Mouse (Mus musculus) lung, embryonic 16.5 days (tissue): ENCODE results near the gene Filip1. TPM values are rescaled to one million over a fixed set of nuclear protein-coding genes. Genes with fewer than 3 reads are reported as not detected.
A peak's percentile ranks its signal among the peaks of the same experiment; 100 is the strongest.

Experiments used
- ATAC-seq: fragments of 200-750 bp; cut with Nextera tagmentation; 2 replicates; pipeline ENCODE4 v1.8.0; 2017; ENCODE audit warnings: low read depth, mild to moderate bottlenecking, moderate library complexity
- H3K27ac ChIP-seq: fragments of 300-500 bp; sonication (generic); 2 replicates; pipeline ENCODE4 v1.5.1; 2014; ENCODE audit warnings: mild to moderate bottlenecking, control low read depth, low read length
- H3K27me3 ChIP-seq: fragments of 300-500 bp; sonication (generic); 2 replicates; pipeline ENCODE4 v1.6.1; 2014; ENCODE audit warnings: low read depth, low read length, mixed read lengths; ENCODE audit not compliant: control insufficient read depth, insufficient read depth
- H3K36me3 ChIP-seq: fragments of 300-500 bp; sonication (generic); 2 replicates; pipeline ENCODE4 v1.6.1; 2014; ENCODE audit warnings: low read length; ENCODE audit not compliant: control insufficient read depth, insufficient read depth
- H3K4me1 ChIP-seq: fragments of 300-500 bp; sonication (generic); replicated peaks from 2 replicates; pipeline ENCODE4 v1.6.1; 2014; ENCODE audit warnings: low read length, mixed read lengths; ENCODE audit not compliant: control insufficient read depth, insufficient read depth
- H3K4me2 ChIP-seq: fragments of 300-500 bp; sonication (generic); 2 replicates; pipeline ENCODE4 v1.6.1; 2014; ENCODE audit warnings: low read depth, low read length, control low read depth
- H3K4me3 ChIP-seq: fragments of 300-500 bp; sonication (generic); 2 replicates; pipeline ENCODE4 v1.5.1; 2014; ENCODE audit warnings: mild to moderate bottlenecking, low read length, control low read depth
- H3K9ac ChIP-seq: fragments of 300-500 bp; sonication (generic); 2 replicates; pipeline ENCODE4 v1.6.1; 2014; ENCODE audit warnings: low read length, control low read depth
- H3K9me3 ChIP-seq: fragments of 300-500 bp; sonication (generic); 2 replicates; pipeline ENCODE4 v1.6.1; 2016; ENCODE audit warnings: low read length; ENCODE audit not compliant: control insufficient read depth
- WGBS: fragments of 180-500 bp; shearing (Covaris S2); extraction: QIAGEN DNeasy Blood & Tissue Kit; methylation state at CpG from one replicate; pipeline ENCODE4 v1.1.7; 2014; 5-methylcytosine and 5-hydroxymethylcytosine counted together
- polyA plus RNA-seq: library from polyadenylated mRNA; unstranded; fragments of >200 nt; fragmentation: Nextera tagmentation; extraction: Ambion mirVana; gene quantifications from 2 replicates; pipeline ENCODE4 v1.2.1, GENCODE M21; 2015

Gene Filip1
- polyA plus RNA-seq, 1 experiment from 2014 or later = 14.2 TPM

DNA sequence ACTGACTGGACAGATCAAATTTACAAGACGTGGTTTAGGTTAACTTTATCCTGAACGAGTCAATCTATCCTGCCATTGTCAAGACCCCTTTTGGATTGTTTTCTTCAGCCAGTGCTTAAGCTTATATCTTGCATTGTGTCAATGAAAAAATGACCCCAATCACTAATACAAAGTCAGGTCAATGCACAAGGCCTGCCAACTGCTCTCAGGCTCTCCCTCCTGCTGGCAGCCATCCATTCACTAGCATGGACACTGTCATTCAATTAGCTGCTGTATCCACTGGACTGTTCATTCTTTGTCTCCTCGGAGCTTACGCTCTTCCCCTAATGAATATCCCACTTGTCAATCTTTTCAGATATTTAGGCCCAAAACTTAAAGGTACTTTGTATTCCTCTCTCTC, 189.2 kb downstream of the Filip1 start:
- Histone ChIP-seq H3K36me3 (peaks cover 14% of the 10 kb centered on the region), H3K4me2 (no peak overlapping the region), H3K27ac (no peak overlapping the region), H3K9ac (no peak overlapping the region), H3K9me3 (peaks cover 10% of the 10 kb centered on the region), H3K4me1 (no peaks in the 10 kb centered on the region), H3K27me3 (no peaks in the 10 kb centered on the region), H3K4me3 (no peak overlapping the region)
- no peak for ATAC-seq
- WGBS = 73% methylated on average over 4 of the region's 4 CpGs

DNA sequence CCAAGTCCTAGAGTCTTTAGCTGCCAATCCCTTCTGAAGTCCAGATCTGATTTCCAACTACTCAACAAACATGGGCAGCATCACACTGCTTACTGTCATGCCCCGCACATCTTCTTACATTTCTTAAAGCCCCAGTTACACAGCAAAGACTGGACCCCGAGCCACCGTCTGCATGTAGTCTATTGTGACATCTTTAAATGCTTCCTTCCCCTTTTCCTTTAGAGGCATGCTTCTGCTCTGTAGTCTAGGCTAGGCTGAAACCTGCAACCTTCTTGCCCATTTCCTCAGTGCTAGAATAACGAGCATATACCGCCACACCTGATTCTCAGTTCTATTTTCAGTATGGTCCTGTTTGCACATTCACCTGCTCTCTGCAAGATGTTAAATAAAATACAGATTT, 196.2 kb downstream of the Filip1 start:
- ATAC-seq = no peak
- no peaks in the 10 kb centered on the region for H3K27me3 ChIP-seq
- H3K4me2 ChIP-seq = no peak overlapping the region
- H3K4me1 ChIP-seq = 0 out of 2 replicates have a peak, but pooled peaks cover 4% of the 10 kb centered on the region
- peaks cover 14% of the 10 kb centered on the region for H3K9me3 ChIP-seq
- peaks cover 22% of the 10 kb centered on the region for H3K36me3 ChIP-seq
- 84% methylated on average over 5 of the region's 5 CpGs for WGBS
- no peak overlapping the region for H3K4me3 ChIP-seq
- no peak overlapping the region for H3K9ac ChIP-seq
- H3K27ac ChIP-seq = no peak overlapping the region

DNA sequence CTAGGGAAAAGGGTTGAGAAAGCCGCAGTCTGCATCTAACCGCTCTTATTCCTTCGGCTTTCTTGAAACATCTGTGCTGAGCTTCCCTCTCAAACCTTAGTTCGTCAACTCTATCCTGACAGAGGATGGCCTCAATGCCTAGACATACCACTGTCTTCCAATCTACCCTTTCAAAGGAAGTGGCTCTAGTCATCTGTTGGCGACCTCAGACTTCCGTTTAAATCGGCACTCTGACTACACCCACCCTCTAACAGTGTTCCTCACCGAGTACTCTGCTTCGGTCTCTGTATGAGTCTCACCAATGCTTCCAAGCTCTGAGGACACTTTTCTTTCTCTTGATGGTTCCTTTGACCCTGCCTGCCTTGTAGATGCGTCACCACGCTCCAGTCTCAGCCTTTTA, 196.6 kb downstream of the Filip1 start:
- Histone ChIP-seq H3K4me1 (0 out of 2 replicates have a peak, but pooled peaks cover 4% of the 10 kb centered on the region), H3K9ac (no peak overlapping the region), H3K4me2 (no peak overlapping the region), H3K4me3 (no peak overlapping the region), H3K27ac (no peak overlapping the region), H3K27me3 (no peaks in the 10 kb centered on the region), H3K9me3 (peaks cover 14% of the 10 kb centered on the region), H3K36me3 (peaks cover 22% of the 10 kb centered on the region)
- 80% methylated on average over 11 of the region's 11 CpGs for WGBS
- no peak for ATAC-seq

DNA sequence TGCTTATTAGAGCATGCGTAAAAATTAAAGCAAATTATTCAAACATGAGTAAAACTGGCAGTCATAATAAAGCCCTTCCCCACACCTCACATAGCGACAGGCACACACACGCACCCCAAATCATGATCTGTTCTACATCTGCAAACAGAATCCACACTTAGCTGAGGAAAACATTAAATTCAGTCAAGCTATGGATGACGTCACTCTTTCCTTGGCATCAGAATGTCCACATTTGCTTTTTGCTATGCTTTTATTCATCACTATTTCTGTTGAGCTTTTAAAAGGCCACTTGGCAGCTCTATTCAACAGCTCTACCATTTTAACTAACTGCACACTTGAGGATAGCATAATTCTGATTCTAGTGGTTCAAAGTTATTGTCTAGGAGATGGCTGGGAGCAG, 198.1 kb downstream of the Filip1 start:
- Histone ChIP-seq H3K36me3 (peaks cover 20% of the 10 kb centered on the region), H3K27ac (no peak overlapping the region), H3K4me2 (no peak overlapping the region), H3K4me3 (no peak overlapping the region), H3K9me3 (peaks cover 14% of the 10 kb centered on the region), H3K4me1 (peaks cover 4% of the 10 kb centered on the region; the same call in 1 of the 2 replicates), H3K27me3 (no peaks in the 10 kb centered on the region), H3K9ac (no peak overlapping the region)
- 81% methylated on average over 4 of the region's 4 CpGs for WGBS
- no peak for ATAC-seq

DNA sequence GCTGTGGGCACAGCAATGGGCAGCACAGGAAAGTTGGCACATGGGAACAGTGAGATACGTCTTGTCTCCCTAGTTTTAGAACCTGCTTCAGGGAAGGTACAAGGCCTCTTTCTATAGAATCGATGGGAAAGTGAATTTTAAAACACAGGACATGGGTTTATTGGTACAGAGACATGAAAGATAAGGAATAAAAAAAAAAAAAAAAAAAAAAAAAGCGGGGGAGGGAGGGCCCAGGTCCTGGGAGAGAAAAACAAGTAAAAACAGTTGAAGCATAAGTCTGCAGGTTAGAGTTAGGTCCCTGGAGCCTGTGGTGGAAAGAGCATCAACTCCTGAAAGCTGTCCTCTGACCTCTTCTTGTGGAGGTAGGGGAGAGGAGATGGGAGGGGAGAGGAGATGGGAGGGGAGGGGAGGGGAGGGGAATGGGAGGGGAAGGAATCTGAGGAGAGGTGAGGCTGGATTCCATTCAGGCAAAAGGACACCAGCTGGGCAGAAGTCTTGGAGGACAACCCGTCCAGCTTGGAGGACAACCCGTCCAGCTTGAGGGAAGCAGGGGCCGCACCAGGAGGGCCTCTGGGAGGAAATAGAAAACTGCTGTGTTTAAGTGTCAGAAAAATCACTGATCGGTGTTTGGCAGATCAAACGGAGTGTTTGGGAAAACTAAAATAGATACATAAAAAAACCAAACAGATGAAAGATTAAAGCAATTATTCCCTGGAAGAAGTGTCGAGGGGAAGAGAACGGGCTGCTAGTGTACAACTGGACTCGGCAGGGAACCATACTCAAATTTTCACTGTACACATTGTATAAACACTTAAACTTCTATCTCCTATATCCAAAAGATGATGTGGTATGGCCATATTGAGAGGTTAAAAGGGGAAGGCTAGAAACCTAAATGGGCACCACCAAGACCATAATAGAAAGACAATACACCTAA, 201.4 kb downstream of the Filip1 start:
- H3K9me3 ChIP-seq = no peaks in the 10 kb centered on the region
- peak; percentile 70; the same call in 1 of the 2 replicates for ATAC-seq
- H3K36me3 ChIP-seq = no peaks in the 10 kb centered on the region
- H3K9ac ChIP-seq = no peak overlapping the region
- H3K4me2 ChIP-seq = no peak overlapping the region
- no peak overlapping the region for H3K27ac ChIP-seq
- 49% methylated on average over 10 of the region's 11 CpGs for WGBS
- H3K4me1 ChIP-seq = peaks cover 18% of the 10 kb centered on the region
- H3K27me3 ChIP-seq = no peaks in the 10 kb centered on the region
- H3K4me3 ChIP-seq = no peak overlapping the region

DNA sequence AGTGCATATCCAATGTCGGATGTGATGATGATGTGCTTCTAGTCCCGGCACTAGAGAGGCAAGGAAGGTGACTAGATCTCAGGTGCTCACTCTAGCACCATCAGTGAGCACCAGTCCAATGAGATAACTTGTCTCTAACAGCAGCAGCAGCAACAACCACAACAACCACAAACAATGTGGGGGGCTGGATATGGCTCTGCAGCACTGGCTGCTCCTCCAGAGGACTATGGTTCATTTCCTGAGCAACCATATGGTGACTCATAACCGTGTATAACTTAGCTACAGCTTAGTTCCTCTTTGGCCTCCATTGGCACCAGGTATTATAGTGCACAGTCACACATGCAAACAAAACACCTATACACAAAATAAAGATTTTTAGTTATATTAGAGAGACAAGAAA, 202.1 kb downstream of the Filip1 start:
- H3K27me3 ChIP-seq = no peaks in the 10 kb centered on the region
- H3K4me3 ChIP-seq = no peak overlapping the region
- H3K4me2 ChIP-seq = no peak overlapping the region
- H3K9me3 ChIP-seq = no peaks in the 10 kb centered on the region
- ATAC-seq = no peak
- 77% methylated on average over 3 of the region's 3 CpGs for WGBS
- no peak overlapping the region for H3K9ac ChIP-seq
- H3K36me3 ChIP-seq = no peaks in the 10 kb centered on the region
- H3K4me1 ChIP-seq = peaks cover 18% of the 10 kb centered on the region
- no peak overlapping the region for H3K27ac ChIP-seq

DNA sequence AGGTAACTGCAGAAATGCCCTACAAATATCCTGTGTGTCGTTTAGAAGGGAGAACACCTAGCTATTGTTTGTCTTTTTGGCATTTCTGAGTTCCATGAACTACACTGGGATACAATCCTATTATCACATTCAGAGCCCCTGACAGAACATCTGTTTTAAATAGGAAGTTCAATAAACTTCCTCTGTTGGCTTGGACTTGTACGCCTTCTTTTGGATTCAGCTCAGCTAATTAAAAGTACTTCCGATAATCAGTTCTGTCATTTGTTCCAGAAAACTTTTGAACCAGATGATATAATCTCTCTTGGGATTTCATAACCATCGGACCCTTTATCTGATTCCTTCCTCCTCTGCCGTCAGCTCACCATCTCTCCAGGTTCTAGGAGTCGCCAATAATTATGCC, 203.2 kb downstream of the Filip1 start:
- peak overlapping the region; percentile 68 for H3K27ac ChIP-seq
- no peak overlapping the region for H3K4me2 ChIP-seq
- H3K9ac ChIP-seq = no peak overlapping the region
- H3K27me3 ChIP-seq = no peaks in the 10 kb centered on the region
- H3K36me3 ChIP-seq = no peaks in the 10 kb centered on the region
- no peak for ATAC-seq
- 33% methylated on average over 6 of the region's 6 CpGs for WGBS
- no peaks in the 10 kb centered on the region for H3K9me3 ChIP-seq
- H3K4me1 ChIP-seq = peaks cover 15% of the 10 kb centered on the region
- no peak overlapping the region for H3K4me3 ChIP-seq

DNA sequence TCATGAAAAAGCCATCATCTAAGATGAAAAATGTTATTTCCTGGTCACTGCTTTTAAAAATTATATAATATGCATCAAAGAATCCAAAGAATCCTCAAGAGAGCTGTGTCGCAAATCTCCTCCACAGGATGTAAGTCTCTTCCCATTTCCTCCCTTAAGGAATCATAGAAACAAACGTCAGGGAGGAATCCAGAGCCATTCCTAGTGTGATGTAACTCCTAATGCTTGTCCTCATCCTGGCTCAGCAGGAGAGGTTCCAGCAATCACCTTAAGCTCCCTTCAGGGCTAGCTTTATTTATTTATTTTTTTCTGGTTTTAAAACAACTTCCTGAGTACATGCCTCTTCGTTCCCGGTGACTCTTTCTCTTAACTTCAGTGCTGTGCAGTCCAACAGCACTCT, 205.5 kb downstream of the Filip1 start:
- peaks cover 15% of the 10 kb centered on the region for H3K4me1 ChIP-seq
- 24% methylated on average over 4 of the region's 4 CpGs for WGBS
- H3K9me3 ChIP-seq = no peaks in the 10 kb centered on the region
- 0 out of 2 replicates have a peak, but pooled peaks have one; percentile 43 for ATAC-seq
- H3K27me3 ChIP-seq = no peaks in the 10 kb centered on the region
- no peak overlapping the region for H3K27ac ChIP-seq
- no peak overlapping the region for H3K4me3 ChIP-seq
- H3K4me2 ChIP-seq = no peak overlapping the region
- no peaks in the 10 kb centered on the region for H3K36me3 ChIP-seq
- H3K9ac ChIP-seq = 0 out of 2 replicates have a peak overlapping the region, but pooled peaks have one; percentile 5

DNA sequence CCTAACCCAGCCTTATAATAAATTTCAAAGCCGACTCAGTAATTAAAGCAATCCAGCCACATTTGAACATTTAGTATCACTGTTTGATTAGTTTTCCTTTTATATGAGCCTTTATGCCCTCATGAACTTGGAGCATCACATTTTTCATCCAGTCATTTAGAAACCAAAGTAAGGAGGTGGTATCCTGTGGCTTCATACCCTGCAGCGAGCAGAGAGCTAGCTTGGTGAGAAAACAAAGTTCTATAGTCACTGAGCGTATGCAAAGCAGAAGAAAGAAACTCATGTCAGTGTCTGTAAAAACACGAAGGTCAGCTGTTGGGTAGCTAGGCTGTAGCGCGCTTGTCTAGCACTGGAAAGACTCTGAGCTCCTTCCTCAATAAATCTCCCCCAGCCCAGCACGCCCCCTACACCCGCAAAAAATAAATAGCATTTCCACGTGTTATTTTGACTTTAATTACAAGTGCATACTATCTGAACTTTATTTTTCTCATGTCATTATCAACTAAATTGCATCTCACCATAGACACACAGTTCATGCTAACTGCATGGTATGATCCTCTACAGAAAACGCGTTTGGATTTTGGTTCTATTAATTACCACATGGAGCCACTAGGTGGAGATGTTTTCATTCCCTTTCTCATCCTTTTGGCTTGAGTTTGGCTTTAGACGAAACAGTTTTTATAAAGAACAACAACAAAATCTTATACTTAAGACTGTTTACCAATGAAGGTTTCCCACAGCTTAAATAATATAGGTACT, 206.2 kb downstream of the Filip1 start:
- Histone ChIP-seq H3K9ac (no peak overlapping the region), H3K4me2 (no peak overlapping the region), H3K4me1 (peaks cover 13% of the 10 kb centered on the region), H3K36me3 (no peaks in the 10 kb centered on the region), H3K4me3 (no peak overlapping the region), H3K27me3 (no peaks in the 10 kb centered on the region), H3K27ac (no peak overlapping the region), H3K9me3 (no peaks in the 10 kb centered on the region)
- ATAC-seq = peak; percentile 41; the same call in 1 of the 2 replicates
- 46% methylated on average over 12 of the region's 12 CpGs for WGBS
